Mouse (Mus musculus): ENCODE measurements around the gene C530008M17Rik.

DNA sequence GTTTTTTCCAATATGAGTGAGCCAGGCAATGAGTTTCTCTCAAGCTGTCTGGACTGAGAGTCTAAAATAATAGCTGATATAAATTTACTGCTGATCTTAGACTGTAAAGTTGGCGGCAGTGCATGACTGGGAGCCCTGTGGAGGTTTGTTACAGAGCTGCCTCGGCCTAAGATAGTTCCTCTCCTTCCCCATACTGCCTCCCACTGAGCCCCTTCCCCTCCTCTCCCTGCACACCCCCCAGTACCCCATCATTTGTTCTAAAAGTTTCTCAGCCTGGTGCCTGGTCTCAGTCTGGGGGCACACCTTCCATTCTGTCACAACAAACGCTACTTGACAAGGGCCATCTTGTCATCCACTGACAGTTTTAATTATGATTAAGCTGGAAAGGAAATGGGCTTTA lies 63.6 kb downstream of the C530008M17Rik start:
- TF ChIP-seq CTCF (IDR thresholded peaks at IDR 0.05 in 2 of 3, conservative IDR thresholded peaks at IDR 0.05 in 1 of 3; ENCODE audit: control insufficient read depth in 1 of 3, insufficient read depth in 1 of 3, low read depth in 2 of 3, low read length in 3 of 3, poor library complexity in 1 of 3, severe bottlenecking in 1 of 3) = no peak
- no peak for TF ChIP-seq ZNF384 (IDR thresholded peaks at IDR 0.05; ENCODE audit: low read depth, low read length)
- TF ChIP-seq ZC3H11A (IDR thresholded peaks at IDR 0.05; ENCODE audit: low read depth, low read length) = no peak
- TF ChIP-seq POLR2A (IDR thresholded peaks at IDR 0.05; ENCODE audit: control insufficient read depth in 1 of 2, insufficient read depth in 1 of 2, low read depth in 1 of 2, low read length in 2 of 2, poor library complexity in 1 of 2) = no peak
- no peak for TF ChIP-seq ETS1 (IDR thresholded peaks at IDR 0.05; ENCODE audit: low read depth, low read length)
- no peak for TF ChIP-seq BHLHE40 (IDR thresholded peaks at IDR 0.05; ENCODE audit: borderline replicate concordance, low read depth, low read length)
- no peak for TF ChIP-seq USF2 (IDR thresholded peaks at IDR 0.05; ENCODE audit: borderline replicate concordance in 1 of 2, insufficient read depth in 1 of 2, low read depth in 1 of 2, low read length in 2 of 2)
- TF ChIP-seq GABPA (IDR thresholded peaks at IDR 0.05; ENCODE audit: low read depth, low read length) = no peak
- TF ChIP-seq RAD21 (IDR thresholded peaks at IDR 0.05; ENCODE audit: low read depth, low read length) = no peak
- TF ChIP-seq CHD1 (IDR thresholded peaks at IDR 0.05; ENCODE audit: low read depth, low read length) = no peak
- TF ChIP-seq MYC (IDR thresholded peaks at IDR 0.05; ENCODE audit: low read depth, low read length) = no peak
- no peak for TF ChIP-seq MAZ (IDR thresholded peaks at IDR 0.05; ENCODE audit: low read depth, low read length)
- TF ChIP-seq CHD2 (IDR thresholded peaks at IDR 0.05; ENCODE audit: low read length) = no peak
